Mouse (Mus musculus): ENCODE measurements at regions not wholly inside any gene's neighbourhood (a gene's known extent, or its start where the extent isn't known, plus 50 kb on each side); places are given as distances from the start of the nearest gene placed in this dataset.
"Not testable (repeated sequence)": the region's sequence is repeated elsewhere in the genome, so short reads cannot be mapped to it uniquely, and the experiment has no call there.

- DNase-seq (ENCODE audit: low spot score in 2 of 2), result peak in 1 of 2 experiments; percentile 5
These were observed 551.7 kb upstream of the Ptbp2 start for GRCm38 (mm10) chr3:120335843-120336585.

GRCm38 (mm10) chr3:120307042-120307441 is 522.8 kb upstream of the Ptbp2 start:
- DNase-seq (ENCODE audit: low spot score in 2 of 2), result not testable (repeated sequence)

GRCm38 (mm10) chr3:120305608-120306007 is 521.3 kb upstream of the Ptbp2 start:
- peak in 1 of 2 experiments; percentile 1 for DNase-seq (ENCODE audit: low spot score in 2 of 2)

Measured in layer of hippocampus, adult 18-20 months (tissue).